8 mouse cellular contexts compared by ENCODE assay signal in genomic region chr3:45555736-45556135, GRCm38 (mm10).
DNase-seq lines count a peak whose midpoint lies in the region; ATAC-seq and TF ChIP-seq lines count a peak whose summit lies in the region.

No protein-coding gene starts in this region.

- H3K4me1 ChIP-seq in lung, postnatal 0 days (ENCODE audit: insufficient read depth, low read depth, low read length): no peaks in the 10 kb centered on the region
- H3K4me1 ChIP-seq in lung, adult 2 months (ENCODE audit: control insufficient read depth, insufficient read depth, low read length): no peaks in the 10 kb centered on the region
- H3K4me1 ChIP-seq in embryonic facial prominence, embryonic 11.5 days (ENCODE audit: control insufficient read depth, insufficient read depth, low read length): no peaks in the 10 kb centered on the region
- H3K4me1 ChIP-seq in intestine, embryonic 15.5 days (replicated peaks): no peaks in the 10 kb centered on the region

- peak; percentile 47 for DNase-seq in lung, postnatal 0 days (ENCODE audit: low spot score)
- DNase-seq in lung, adult 2 months: no peak
- DNase-seq in adrenal gland, postnatal 36 days: peak; percentile 6 to 36
- DNase-seq in embryonic facial prominence, embryonic 11.5 days (ENCODE audit: low spot score): peak; percentile 81
- DNase-seq in left cerebral cortex, postnatal 36 days (ENCODE audit: low spot score in 2 of 2): peak; percentile 58 to 67
- DNase-seq in retina, postnatal 7 days (ENCODE audit: low read depth, low spot score): peak; percentile 50

- H3K27ac ChIP-seq in lung, postnatal 0 days (ENCODE audit: low read length): no peak overlapping the region
- no peak overlapping the region for H3K27ac ChIP-seq in embryonic facial prominence, embryonic 11.5 days (replicated peaks; ENCODE audit: low read depth, low read length)
- H3K27ac ChIP-seq in intestine, embryonic 15.5 days: no peak overlapping the region

- TF ChIP-seq CTCF in lung, postnatal 0 days (IDR thresholded peaks at IDR 0.05): peak; percentile 78
- TF ChIP-seq CTCF in lung, adult 2 months (IDR thresholded peaks at IDR 0.05; ENCODE audit: insufficient read depth, low read length): no peak

- no peak for TF ChIP-seq POLR2A in lung, adult 2 months (IDR thresholded peaks at IDR 0.05; ENCODE audit: borderline replicate concordance, extremely low read depth, low read depth, low read length)

- no peak overlapping the region for H3K9ac ChIP-seq in lung, postnatal 0 days (replicated peaks; ENCODE audit: low read depth)
- no peak overlapping the region for H3K9ac ChIP-seq in embryonic facial prominence, embryonic 11.5 days (replicated peaks; ENCODE audit: low read length)
- H3K9ac ChIP-seq in intestine, embryonic 15.5 days: no peak overlapping the region

- no peak overlapping the region for H3K4me2 ChIP-seq in lung, postnatal 0 days (replicated peaks; ENCODE audit: low read depth, low read length)
- no peak overlapping the region for H3K4me2 ChIP-seq in embryonic facial prominence, embryonic 11.5 days (ENCODE audit: low read depth, low read length)
- H3K4me2 ChIP-seq in intestine, embryonic 15.5 days (replicated peaks): no peak overlapping the region

- no peak for TF ChIP-seq EP300 in lung, postnatal 0 days (IDR thresholded peaks at IDR 0.05)

- H3K4me3 ChIP-seq in lung, postnatal 0 days (ENCODE audit: low read depth, low read length): no peak overlapping the region
- H3K4me3 ChIP-seq in lung, adult 2 months (replicated peaks; ENCODE audit: extremely low read depth, low read depth, low read length): no peak overlapping the region
- H3K4me3 ChIP-seq in embryonic facial prominence, embryonic 11.5 days (ENCODE audit: low read depth, low read length): no peak overlapping the region
- H3K4me3 ChIP-seq in intestine, embryonic 15.5 days (replicated peaks): no peak overlapping the region

- WGBS in lung, postnatal 0 days: 27% methylated on average over 1 of the region's 1 CpGs
- WGBS in lung, adult 2 months: 22% methylated on average over 1 of the region's 1 CpGs
- WGBS in embryonic facial prominence, embryonic 11.5 days: 16% methylated on average over 1 of the region's 1 CpGs
- WGBS in intestine, embryonic 15.5 days: 29% methylated on average over 1 of the region's 1 CpGs

- no peaks in the 10 kb centered on the region for H3K9me3 ChIP-seq in lung, postnatal 0 days (ENCODE audit: low read length)
- no peaks in the 10 kb centered on the region for H3K9me3 ChIP-seq in embryonic facial prominence, embryonic 11.5 days (replicated peaks; ENCODE audit: control insufficient read depth, low read length)
- H3K9me3 ChIP-seq in intestine, embryonic 15.5 days: no peaks in the 10 kb centered on the region

- no peak for ATAC-seq in lung, postnatal 0 days
- ATAC-seq in embryonic facial prominence, embryonic 11.5 days (replicated peaks; ENCODE audit: insufficient number of reproducible peaks, low FRiP score, low TSS enrichment, low read depth): no peak
- 0 out of 2 replicates have a peak, but pooled peaks have one; percentile 61 for ATAC-seq in intestine, embryonic 15.5 days
- ATAC-seq in erythroid progenitor cell, adult 5-6 weeks (replicated peaks; ENCODE audit: low FRiP score, poor library complexity, severe bottlenecking): no peak

- H3K36me3 ChIP-seq in lung, postnatal 0 days (ENCODE audit: insufficient read depth, low read length): no peaks in the 10 kb centered on the region
- no peaks in the 10 kb centered on the region for H3K36me3 ChIP-seq in embryonic facial prominence, embryonic 11.5 days (replicated peaks; ENCODE audit: control insufficient read depth, insufficient read depth, low read depth, low read length)
- H3K36me3 ChIP-seq in intestine, embryonic 15.5 days: no peaks in the 10 kb centered on the region

- no peaks in the 10 kb centered on the region for H3K27me3 ChIP-seq in lung, postnatal 0 days (replicated peaks; ENCODE audit: insufficient read depth, low read length)
- no peaks in the 10 kb centered on the region for H3K27me3 ChIP-seq in embryonic facial prominence, embryonic 11.5 days (ENCODE audit: control insufficient read depth, insufficient read depth, low read length)
- no peaks in the 10 kb centered on the region for H3K27me3 ChIP-seq in intestine, embryonic 15.5 days (replicated peaks)

- intact Hi-C loops in left cerebral cortex, postnatal 36 days (cut with DNase I): no loop called here
